8 mouse cellular contexts compared by ENCODE assay signal in genomic region chr12:76594556-76594955, GRCm38 (mm10).
DNase-seq lines count a peak whose midpoint lies in the region; ATAC-seq and TF ChIP-seq lines count a peak whose summit lies in the region.

No protein-coding gene starts in this region.

- H3K36me3 ChIP-seq in heart, postnatal 0 days (replicated peaks; ENCODE audit: control insufficient read depth, insufficient read depth, low read length) = peaks cover 20% of the 10 kb centered on the region; the same call in 1 of the 2 replicates
- no peaks in the 10 kb centered on the region for H3K36me3 ChIP-seq in E14TG2a.4 (ENCODE audit: insufficient read depth, low read length)
- no peaks in the 10 kb centered on the region for H3K36me3 ChIP-seq in embryonic facial prominence, embryonic 14.5 days (ENCODE audit: control insufficient read depth, insufficient read depth, low read length)
- peaks cover 30% of the 10 kb centered on the region for H3K36me3 ChIP-seq in liver, postnatal 0 days (replicated peaks; ENCODE audit: insufficient read depth, low read length)

- H3K9me3 ChIP-seq in heart, postnatal 0 days (replicated peaks; ENCODE audit: control insufficient read depth, low read length) = no peaks in the 10 kb centered on the region
- no peaks in the 10 kb centered on the region for H3K9me3 ChIP-seq in E14TG2a.4 (ENCODE audit: low read length)
- H3K9me3 ChIP-seq in embryonic facial prominence, embryonic 14.5 days (ENCODE audit: control insufficient read depth, low read length) = no peaks in the 10 kb centered on the region
- H3K9me3 ChIP-seq in liver, postnatal 0 days (ENCODE audit: low read length) = no peaks in the 10 kb centered on the region

- H3K27ac ChIP-seq in heart, postnatal 0 days (ENCODE audit: low read depth) = peak overlapping the region; percentile 49
- peak overlapping the region; percentile 87 for H3K27ac ChIP-seq in embryonic facial prominence, embryonic 14.5 days (replicated peaks; ENCODE audit: low read depth, low read length)
- peak overlapping the region; percentile 86 for H3K27ac ChIP-seq in liver, postnatal 0 days (ENCODE audit: low read depth)

- no peak for ATAC-seq in heart, postnatal 0 days (ENCODE audit: insufficient read depth, low read depth)
- 0 out of 2 replicates have a peak, but pooled peaks have one; percentile 3 for ATAC-seq in embryonic facial prominence, embryonic 14.5 days (ENCODE audit: low read depth)
- no peak; the same call in 1 of the 2 replicates for ATAC-seq in liver, postnatal 0 days

- no peaks in the 10 kb centered on the region for H3K4me1 ChIP-seq in heart, postnatal 0 days (ENCODE audit: control insufficient read depth, insufficient read depth)
- H3K4me1 ChIP-seq in E14TG2a.4 (replicated peaks; ENCODE audit: low read depth, low read length) = peaks cover 64% of the 10 kb centered on the region
- peaks cover 18% of the 10 kb centered on the region for H3K4me1 ChIP-seq in embryonic facial prominence, embryonic 14.5 days (ENCODE audit: control insufficient read depth, insufficient read depth, low read length)
- peaks cover 19% of the 10 kb centered on the region for H3K4me1 ChIP-seq in liver, postnatal 0 days (ENCODE audit: insufficient read depth)

- no peak overlapping the region for H3K9ac ChIP-seq in heart, postnatal 0 days (replicated peaks; ENCODE audit: low read depth, low read length)
- peak overlapping the region; percentile 35; the same call in 1 of the 2 replicates for H3K9ac ChIP-seq in embryonic facial prominence, embryonic 14.5 days (ENCODE audit: low read depth, low read length)
- H3K9ac ChIP-seq in liver, postnatal 0 days (replicated peaks) = peak overlapping the region; percentile 53

- 68% methylated on average over 3 of the region's 3 CpGs for WGBS in heart, postnatal 0 days
- WGBS in embryonic facial prominence, embryonic 14.5 days = 52% methylated on average over 3 of the region's 3 CpGs
- WGBS in liver, postnatal 0 days (ENCODE audit: insufficient replicate concordance) = 76% methylated on average over 3 of the region's 3 CpGs

- no peak overlapping the region for H3K4me2 ChIP-seq in heart, postnatal 0 days (ENCODE audit: low read depth, low read length)
- H3K4me2 ChIP-seq in embryonic facial prominence, embryonic 14.5 days (ENCODE audit: low read depth, low read length) = no peak overlapping the region
- H3K4me2 ChIP-seq in liver, postnatal 0 days (ENCODE audit: low read depth, low read length) = peak overlapping the region; percentile 52

- H3K27me3 ChIP-seq in heart, postnatal 0 days (ENCODE audit: control insufficient read depth, insufficient read depth, low read length) = no peaks in the 10 kb centered on the region
- H3K27me3 ChIP-seq in E14TG2a.4 (ENCODE audit: insufficient read depth, low read length) = peaks cover 33% of the 10 kb centered on the region
- no peaks in the 10 kb centered on the region for H3K27me3 ChIP-seq in embryonic facial prominence, embryonic 14.5 days (replicated peaks; ENCODE audit: control insufficient read depth, insufficient read depth, low read length)
- H3K27me3 ChIP-seq in liver, postnatal 0 days (ENCODE audit: insufficient read depth, low read length) = no peaks in the 10 kb centered on the region

- TF ChIP-seq EP300 in heart, postnatal 0 days (IDR thresholded peaks at IDR 0.05; ENCODE audit: low read depth) = no peak
- no peak for TF ChIP-seq EP300 in liver, postnatal 0 days (IDR thresholded peaks at IDR 0.05; ENCODE audit: low read depth)

- DNase-seq in heart, postnatal 0 days (ENCODE audit: low spot score) = no peak
- no peak for DNase-seq in heart, postnatal 4 days
- no peak for DNase-seq in embryonic facial prominence, embryonic 14.5 days (ENCODE audit: low spot score)
- no peak for DNase-seq in liver, postnatal 0 days
- DNase-seq in kidney, adult 18-20 months = no peak
- DNase-seq in left cerebral cortex, adult 8-10 months (ENCODE audit: low spot score in 2 of 2) = no peak
- no peak for DNase-seq in adrenal gland, postnatal 4 days (ENCODE audit: low spot score in 2 of 2)

- no peak overlapping the region for H3K4me3 ChIP-seq in heart, postnatal 0 days (ENCODE audit: low read depth, low read length)
- H3K4me3 ChIP-seq in E14TG2a.4 (replicated peaks; ENCODE audit: low read length) = peak overlapping the region; percentile 27; the same call in 1 of the 2 replicates
- no peak overlapping the region for H3K4me3 ChIP-seq in embryonic facial prominence, embryonic 14.5 days (ENCODE audit: low read depth, low read length)
- H3K4me3 ChIP-seq in liver, postnatal 0 days (ENCODE audit: low read depth, low read length) = no peak overlapping the region

- no peak for TF ChIP-seq CTCF in heart, postnatal 0 days (IDR thresholded peaks at IDR 0.05; ENCODE audit: low read depth)
- no peak for TF ChIP-seq CTCF in E14TG2a.4 (conservative IDR thresholded peaks at IDR 0.05; ENCODE audit: low read length)
- no peak for TF ChIP-seq CTCF in liver, postnatal 0 days (IDR thresholded peaks at IDR 0.05; ENCODE audit: low read depth)
